Mouse (Mus musculus): ENCODE measurements at regions not wholly inside any gene's neighbourhood (a gene's known extent, or its start where the extent isn't known, plus 50 kb on each side); places are given as distances from the start of the nearest gene placed in this dataset.

DNA sequence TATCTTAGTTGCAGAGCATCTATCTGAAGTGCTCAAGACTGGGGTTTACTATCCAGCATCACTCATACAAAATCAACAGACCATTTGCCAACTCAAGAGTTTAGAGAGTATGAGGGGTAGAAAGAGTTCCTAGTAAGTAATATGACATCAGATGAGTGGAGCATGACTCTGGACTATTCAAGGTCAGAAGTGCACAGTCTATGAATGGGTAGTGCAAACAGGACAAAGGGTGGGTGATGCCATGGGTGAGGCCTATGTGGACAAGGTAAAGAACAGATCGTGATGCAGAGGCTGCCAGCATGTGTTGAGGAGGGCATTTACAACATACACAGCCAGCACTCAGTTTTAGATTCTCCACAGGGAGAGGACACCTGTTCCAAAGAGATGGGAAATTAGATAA, 170.4 kb upstream of the Il15 start:
- no peak for TF ChIP-seq CTCF (IDR thresholded peaks at IDR 0.05; ENCODE audit: extremely low read depth, insufficient read depth, low read length)
- no peak for TF ChIP-seq POLR2A (IDR thresholded peaks at IDR 0.05; ENCODE audit: extremely low read depth, insufficient read depth, low read length)

All from cortical plate, adult 2 months (tissue).